Mouse (Mus musculus) v-Abl transformed pro-B cells (cell line): ENCODE measurements around the gene Agbl4.

Experiments used
- in situ Hi-C, 2 experiments: fragments of 400-800 bp; cut with MboI; formaldehyde crosslinking; loops; one replicate each; pipeline ENCODE4 v1.15.1; 2025; ENCODE audit not compliant: unreplicated experiment in 2 of 2

The Agbl4 gene

DNA sequence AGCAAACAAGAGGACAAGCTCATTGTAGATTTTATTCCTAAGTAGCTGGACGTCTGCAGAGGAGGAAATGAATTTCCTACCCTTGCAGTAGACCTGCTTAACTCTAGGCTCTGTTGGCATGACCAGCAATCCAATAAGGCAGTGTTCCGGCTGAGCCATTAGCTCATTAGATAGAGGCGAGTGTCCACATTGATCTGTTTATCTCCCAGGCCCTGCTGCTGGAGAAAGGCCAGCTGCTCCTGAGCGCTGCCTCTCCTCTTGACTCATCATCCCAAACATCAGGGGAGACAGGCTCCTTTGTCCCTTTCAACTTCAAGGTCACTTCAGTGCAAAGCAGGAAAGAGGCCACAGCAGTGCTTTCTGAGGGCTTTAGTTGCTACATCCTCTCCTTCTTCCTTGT, 858.0 kb downstream of the Agbl4 start:
- in situ Hi-C loops, result no loop called here

DNA sequence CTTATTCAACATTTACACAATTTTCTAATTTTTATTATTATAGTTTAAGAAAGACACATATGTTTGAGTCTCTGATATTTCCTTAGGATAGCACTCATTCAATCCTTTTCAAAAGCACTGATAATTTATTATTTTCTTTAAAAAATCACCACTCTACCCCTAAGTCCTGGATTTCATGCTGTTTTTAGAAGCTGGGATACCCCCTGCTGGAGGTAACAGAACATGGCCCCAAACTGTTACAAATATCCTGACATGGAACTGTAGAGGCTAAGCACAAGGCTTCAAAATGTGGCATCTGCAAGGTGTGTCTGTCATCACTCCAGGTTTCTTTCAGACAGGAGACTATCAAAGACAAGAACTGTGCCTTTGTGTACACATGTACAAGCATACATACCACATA, 859.5 kb downstream of the Agbl4 start:
- in situ Hi-C loops, result no loop called here

DNA sequence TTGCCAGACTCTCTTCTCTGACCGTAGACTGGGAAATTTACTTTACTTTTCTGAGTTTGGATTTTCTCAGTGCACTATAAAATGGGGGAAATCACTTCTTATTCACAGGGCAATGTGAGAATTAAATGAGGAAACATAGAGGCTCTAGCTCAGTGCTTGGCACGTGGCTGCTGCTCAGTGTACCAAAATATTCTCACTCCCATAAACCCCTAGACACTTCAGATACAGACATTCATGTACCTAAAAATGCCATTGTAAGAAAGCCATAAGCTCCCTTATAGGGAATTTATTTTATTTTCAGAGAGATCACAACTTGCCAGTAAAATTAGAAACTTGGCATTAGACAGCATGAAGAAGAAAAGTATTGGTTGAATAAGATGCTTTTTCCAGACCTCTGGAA, 883.5 kb downstream of the Agbl4 start:
- in situ Hi-C loops, result no loop called here

DNA sequence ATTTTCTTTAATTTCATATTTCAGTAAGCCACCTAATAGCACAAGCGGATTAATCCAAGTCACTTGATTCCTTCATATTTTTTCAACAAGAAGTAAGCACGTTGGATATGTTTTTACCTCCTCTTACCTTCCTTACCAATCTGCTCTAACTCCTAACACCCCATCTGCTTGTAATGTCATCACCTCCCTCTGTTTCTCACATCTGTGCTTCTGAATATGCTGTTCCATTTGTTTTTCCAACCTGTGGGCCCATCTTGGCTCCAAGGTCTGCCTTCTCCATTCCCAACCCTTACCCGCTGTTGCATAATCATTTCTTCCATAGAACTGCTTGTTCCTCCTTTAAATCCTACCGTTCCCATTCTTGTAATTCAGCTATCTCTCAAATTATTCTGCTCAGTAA, 884.4 kb downstream of the Agbl4 start:
- in situ Hi-C loops, result no loop called here

DNA sequence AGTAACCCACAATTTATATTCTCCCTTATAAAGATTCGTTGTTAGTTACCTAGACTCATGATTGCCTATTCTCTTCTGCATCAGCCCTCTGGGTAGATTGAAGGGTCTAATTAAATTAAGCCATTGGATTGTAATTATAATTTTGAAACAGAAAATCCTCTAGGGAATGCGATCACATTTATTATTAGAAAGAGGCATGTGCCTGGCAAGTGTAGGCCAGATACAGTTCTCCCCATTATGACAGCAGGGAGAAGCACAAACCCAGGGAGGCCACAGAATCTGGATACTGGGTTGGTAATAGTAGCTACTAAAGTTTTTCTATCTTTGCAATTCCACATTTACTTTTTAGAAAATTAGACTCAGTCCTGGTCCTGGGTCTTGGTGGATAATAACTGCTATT, 887.2 kb downstream of the Agbl4 start:
- in situ Hi-C loops, result no loop called here

DNA sequence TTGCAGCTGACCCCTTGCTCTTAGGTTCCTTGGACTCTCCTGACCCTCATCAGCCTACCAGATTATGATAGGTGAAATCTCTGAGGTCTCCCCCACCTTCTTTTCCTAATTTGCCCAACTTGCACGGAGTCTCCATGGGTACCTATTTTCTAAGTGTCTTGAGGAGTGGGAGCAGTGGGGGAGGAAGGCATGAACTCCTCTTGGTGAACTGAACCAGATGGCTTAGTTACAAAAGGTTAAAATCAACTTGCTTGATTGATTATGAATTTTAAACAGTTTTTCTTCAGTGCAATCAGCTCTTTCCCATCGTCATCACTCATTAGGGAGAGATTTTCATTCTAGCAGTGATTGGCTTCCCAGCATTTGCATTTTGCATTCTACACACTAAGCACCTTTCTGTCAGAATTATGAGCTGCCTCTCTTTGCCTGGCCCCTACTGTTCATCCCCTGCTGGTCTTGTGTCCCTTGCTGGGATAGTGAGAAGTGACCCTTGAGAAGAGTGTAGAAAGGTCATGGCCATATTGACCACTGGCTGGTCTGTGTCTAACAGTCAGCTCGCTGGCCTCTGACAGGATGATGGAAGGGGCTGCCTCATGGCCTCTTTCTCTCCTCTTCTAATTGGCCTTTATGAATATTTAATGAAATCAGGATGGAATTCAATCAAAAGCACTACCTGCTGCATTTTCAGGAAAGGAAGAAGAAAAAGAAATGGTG, 897.2 kb downstream of the Agbl4 start:
- in situ Hi-C loops, result no loop called here

DNA sequence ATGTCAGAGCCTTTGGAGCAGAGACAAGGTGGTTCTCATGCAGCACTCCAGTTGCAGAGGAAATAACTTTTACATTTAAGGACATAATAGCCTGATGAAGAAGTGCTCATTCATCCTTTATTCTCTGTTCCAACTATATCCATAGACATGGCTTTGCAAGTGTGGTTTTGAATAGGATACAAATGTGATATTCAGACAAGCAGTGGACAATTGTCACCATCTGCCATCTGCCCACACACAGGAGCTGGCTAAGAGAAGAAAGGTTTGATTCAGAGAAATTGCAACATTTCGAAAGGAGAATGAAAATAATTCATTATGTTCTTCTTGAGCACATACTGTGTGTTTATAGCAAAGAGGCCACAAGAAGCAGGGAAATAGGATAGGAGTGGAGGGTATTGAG, 909.1 kb downstream of the Agbl4 start:
- in situ Hi-C loops, result no loop called here

DNA sequence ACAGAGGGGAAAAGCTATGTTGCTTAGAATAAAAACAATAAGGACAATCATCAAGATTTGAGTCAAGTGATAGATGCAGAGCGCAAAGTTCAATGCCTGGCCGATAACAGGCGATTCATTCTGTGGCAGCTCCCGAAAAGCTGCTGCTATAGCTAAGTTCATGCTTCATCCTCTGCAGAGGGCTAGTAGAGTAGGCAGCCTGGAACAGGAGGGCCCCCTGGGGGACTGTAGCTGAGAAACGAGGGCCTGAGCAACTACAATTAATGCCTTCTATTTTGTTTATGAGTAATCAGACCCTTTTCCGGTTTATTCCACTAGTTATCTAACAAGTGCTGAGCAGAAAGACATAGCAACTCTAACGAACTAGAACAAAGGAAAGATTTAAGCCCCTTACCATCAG, 909.7 kb downstream of the Agbl4 start:
- in situ Hi-C loops, result no loop called here

DNA sequence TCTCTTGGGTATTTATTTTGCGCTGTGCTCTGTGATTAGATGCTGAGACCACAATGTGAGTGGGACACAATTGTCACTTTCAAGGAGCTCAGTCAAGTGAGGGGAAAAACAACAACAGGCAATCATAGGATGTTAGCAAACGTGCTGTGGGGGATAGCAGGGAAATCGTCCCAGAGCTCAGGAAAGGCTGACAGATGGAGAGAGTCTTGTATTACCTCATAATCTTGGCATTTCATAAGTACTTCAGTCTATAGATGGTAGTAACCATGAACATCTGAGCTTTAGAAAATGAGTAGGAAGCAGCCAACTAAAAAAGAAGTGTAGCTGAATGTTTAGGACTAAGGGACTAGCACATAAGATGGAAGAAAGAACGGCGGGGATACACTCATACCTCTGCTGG, 910.2 kb downstream of the Agbl4 start:
- in situ Hi-C loops, result no loop called here

DNA sequence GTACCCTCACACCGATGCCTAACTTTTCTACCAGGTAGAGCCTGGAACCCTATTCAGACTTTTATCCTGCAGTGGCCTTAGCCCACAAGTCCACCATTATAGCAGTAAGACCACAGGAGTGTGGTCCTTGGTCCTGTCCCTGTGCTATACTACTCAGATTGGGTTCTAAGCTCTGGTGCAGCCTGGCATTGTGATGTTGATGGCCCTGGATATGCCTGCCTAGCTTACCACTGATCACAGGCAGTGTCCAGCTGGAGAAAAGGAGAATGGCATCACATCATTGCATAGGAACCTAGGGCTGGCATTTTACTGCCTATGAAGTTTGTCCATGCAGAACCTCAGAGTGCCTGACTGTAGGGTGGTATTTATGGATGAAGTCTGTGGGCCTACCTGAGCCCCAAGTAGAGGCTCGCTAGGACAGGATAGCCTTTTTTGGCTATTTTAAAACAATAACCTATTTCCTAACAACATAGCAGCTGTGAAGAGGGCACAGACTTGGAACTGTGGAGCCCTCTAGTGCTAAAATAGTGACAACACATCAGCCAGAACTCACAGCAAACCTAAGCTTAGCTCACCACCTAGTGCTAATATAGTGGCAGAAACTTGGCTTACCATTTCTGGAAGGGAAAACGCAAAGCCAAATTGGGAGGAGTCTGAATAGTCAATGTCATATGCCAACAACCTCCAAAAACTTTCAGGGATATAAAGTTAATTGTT, 911.3 kb downstream of the Agbl4 start:
- in situ Hi-C loops, result no loop called here

DNA sequence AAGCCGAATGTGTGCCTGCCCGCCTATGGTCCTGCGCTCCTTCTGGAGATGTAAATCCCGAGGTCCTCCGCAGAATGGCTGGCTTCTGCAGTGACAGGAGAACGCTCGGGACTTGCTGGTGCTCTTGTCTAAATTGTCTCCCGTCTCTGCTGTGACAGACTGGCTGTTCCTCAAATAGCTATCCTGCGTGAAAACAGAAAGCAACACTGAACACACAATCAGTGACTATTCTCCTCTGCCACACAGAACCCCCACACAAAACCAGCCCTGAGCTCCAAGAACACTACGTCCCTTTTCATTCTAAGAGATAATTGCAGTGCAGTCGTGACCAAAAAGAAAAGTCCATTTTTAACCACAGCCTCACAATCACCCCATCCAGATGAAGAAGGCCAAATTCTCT, 929.6 kb downstream of the Agbl4 start:
- in situ Hi-C loops, result no loop called here

DNA sequence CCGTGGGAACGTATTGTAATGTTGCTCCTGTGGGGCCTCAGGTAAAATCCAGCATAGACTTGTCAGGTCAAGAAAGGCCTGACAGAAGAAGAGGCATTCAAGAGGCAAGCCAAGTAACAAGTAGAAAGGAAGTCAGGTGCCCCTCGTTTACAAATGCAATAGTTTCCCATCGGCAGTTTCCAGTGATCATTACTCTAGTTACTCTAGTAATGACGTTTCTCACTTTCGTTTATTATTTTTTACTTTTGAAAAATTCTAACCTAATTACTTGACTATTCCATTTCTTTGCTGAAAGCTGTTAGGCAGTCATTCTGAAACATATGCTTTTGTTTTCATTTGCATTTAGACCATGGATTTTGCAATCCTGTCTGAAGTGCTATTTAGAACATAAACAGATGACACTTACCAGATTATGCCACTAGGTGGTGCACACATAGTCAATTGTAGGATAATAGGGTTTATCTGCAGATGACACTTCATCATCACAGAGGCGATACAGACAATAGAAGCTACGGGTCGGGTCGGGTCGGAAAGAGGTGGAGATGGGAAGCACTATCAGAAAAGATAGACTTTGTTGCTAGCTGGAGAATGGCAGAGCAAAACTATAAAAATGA, 930.4 kb downstream of the Agbl4 start:
- in situ Hi-C loops, result no loop called here

DNA sequence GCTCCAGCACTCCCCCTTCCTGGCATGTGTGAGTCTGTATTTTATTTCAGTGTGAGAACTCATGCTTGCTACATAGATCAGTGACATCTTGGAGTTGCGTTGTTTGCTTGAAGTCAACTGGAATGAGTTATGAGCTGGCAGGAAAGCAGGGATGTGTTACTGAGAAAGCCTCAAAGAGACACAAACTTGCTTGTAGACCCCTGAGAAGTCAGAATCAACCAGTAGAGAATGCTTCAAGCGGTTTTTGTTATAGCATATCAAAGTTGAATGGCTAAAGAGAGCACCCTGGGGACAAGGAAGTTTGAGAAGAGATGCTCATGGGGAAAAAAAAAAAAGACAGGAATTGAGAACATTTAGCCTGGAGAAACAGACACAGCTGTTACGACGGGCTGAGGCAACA, 932.0 kb downstream of the Agbl4 start:
- in situ Hi-C loops, result no loop called here

DNA sequence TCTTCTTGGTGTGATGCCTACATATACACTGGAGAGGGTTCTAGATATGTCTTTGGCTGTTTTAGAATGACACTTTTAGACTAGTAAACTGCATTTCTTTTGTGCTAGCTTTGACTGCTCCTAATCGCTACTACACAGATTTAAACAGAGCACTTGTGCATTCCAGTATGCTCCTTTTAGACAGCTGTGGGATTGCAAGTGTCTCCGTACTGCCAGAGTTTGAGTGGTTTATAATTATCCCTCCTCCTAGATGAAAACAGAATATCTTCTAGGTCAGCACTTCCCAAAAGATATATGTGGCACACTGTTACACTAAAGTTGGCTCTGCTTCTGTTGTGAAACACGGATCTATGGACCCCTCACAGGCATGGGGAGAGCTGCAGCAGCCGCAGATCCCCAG, 935.4 kb downstream of the Agbl4 start:
- in situ Hi-C loops, result no loop called here

DNA sequence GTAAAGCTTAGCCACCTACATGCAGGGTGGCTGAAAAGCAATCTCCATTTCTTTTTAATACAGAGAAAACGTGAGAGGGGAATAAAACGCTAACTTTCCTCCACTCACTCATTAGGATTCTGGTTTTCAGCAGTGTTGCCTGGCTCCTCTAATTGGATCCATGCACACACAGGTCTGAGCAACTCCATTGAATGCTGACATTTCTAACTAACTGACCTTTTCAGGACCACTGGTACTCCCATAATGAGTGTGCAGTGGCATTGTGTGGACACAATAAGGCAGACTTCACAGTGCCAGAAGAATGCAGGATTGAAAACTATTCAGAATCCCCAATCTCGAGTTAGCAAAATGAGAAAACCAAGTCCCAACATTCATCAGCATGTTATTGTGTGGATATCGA, 952.5 kb downstream of the Agbl4 start:
- in situ Hi-C loops, result no loop called here

DNA sequence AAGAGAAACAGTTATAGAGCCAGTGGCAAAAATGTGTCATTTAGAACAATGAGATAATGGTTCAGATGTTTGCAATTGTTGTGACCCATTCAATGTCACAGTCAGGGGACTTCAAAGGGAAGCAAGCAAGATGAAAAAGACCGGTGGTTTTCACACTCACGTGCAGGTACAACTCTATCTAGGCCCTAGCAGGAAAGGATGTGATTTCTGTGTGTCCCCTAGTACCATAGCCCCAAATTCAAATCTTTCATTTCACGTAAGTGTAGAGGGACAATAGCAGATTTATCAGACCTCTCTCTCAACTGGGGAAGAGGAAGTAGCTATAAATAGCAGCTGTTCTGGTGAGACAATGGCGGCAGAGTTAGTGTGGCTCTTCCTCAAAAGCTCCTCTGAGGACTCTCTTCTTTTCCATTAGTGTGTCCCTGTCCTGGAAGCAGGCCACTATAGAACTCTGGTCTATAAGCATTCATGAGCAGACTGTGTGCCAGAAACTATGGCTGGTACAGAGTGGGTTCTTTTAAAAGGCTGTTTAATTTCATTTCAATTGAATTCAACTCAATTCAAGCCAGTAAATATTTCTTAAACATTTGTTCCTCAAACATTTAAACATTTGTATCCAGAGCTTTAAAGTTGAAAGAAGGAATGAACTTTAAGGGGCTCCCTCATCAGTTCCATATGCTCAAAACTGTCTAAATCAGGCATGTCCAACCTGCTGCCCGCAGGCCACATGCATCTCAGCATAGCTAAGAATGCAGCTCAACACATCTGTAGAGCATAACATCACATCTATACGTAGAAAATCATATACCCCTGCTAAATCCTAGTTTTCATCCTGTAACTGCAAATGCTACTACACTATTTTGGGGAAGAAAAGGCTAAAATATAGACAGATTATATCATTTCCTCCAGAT, 953.4 kb downstream of the Agbl4 start:
- in situ Hi-C loops, result no loop called here

DNA sequence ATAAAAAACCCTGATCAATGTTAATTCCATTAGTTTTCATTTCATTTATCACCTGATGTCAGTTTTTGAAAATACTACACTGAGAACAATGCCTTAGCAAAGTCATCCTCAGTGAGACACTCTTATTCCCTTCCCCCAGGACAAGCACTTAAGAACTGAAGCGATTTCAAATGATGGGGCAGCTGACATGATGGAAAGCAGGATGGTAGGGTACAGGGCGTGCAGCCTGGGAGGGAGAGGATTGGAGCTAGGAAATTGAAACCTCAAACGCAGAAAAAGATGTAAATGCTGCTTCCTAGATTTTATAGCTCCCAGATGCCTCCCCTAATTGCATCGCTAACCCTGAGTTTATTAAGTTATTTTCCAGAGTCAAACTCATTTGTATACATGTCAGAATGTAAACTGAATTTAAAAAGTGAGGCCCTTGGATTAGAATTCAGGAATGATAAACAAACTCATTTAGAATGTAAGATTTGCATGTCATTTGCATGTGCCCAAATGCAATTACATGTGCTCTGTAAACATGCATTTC, 959.2 kb downstream of the Agbl4 start:
- in situ Hi-C loops, result no loop called here

DNA sequence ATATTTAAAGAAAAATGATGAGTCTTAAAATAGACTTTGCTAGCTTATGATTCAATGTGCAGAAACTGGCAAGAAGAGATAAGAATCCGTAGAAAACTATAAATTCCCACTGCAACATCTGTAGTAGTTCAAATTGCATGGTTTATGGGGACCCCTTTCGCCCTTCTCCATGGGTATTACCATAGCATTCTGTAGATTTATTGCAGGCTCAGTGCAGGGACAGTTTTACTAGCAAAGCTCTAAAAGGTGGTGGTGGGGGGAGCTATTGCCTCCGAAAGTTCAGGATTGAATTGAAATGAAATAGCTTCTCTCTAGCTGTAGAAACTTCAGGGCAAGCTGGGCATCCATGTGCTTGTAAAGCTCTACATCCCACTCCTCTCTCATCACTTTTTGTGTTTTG, 959.7 kb downstream of the Agbl4 start:
- in situ Hi-C loops, result no loop called here

DNA sequence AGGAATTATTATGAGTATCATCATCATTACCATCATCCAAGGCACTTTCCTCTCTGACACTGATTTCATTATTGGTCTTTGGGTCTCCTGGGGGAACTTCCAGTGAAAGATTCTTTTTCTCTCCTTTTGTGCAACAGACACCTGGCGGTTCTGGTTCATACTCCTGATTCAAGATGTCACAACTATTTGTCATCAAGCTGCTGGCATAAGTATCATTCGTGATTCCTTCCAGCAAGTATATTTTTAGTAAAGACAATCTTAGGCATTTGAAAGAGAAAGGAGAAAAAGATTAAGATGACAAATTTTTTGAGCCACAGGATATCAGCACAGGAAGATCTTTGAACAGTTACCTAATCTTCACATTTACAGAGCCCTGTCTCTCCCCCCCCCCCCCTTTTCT, 966.7 kb downstream of the Agbl4 start:
- in situ Hi-C loops, result no loop called here

DNA sequence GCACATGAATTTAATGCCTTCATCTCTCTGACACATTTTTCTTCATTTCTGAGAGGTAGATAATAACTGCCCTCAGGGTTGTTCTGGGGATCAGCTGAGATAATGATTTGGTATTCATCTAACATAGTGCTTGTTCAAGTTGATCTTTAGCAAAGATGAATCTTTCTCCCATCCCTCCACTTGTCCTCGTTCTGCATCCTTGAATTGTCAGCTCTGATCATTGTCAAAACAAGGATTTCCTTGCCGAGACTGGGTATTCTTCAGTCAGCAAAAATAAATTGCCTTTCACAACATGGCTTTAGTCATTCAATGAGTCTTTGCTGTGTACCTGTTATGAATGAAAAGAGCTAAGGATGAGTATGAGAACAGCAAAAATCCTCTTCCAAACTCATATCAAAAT, 970.3 kb downstream of the Agbl4 start:
- in situ Hi-C loops, result no loop called here

DNA sequence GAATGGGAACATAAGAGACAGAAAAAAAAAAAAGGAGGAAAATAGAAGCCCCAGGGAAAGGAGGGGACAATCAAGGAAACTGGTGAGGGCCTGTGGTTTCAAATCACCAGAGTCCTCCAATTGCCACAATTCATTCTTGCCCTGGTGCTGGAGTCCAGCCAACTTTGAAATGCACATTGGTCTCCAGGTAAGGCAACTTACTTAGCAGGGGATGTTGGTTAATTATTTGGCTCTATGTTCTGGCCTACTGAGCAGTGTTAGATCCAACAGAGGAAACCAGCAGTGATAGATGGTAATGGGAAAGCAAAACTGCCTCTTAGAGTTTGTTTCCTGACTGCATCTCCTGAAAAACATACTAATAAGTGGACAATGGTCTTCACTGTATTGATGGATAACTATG, 979.7 kb downstream of the Agbl4 start:
- in situ Hi-C loops, result no loop called here
